ENCODE assay signal across 11 mouse cellular contexts in the genomic region with DNA sequence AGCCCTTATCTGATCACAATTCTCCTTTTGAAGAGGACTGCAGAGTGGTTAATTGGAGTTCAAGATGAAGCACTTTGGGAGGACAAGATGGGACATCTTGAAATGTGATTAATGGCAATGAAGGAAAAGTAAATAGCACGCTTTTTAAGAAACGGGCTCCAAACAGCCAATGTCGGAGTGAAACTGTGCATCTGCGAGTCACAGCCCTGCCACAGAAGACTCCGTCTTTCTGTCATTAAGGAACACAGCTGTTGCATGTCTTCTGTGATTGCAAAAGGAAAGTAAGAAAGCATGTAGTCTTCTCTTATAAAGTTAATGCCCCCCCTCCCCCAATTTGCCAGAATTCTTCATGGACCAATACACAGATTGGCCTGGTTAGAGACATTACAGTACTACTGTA.
"Had no signal": no experiment of that assay in that cellular context is flagged by ENCODE, and none has a peak within 500 bp of the region (broad histone marks: within the 10 kb centered on the region; RNA-seq: fewer than 3 reads in every experiment).

No protein-coding gene starts in this region.

- H3K9me3 ChIP-seq: hindbrain, embryonic 15.5 days; limb, embryonic 15.5 days; liver, embryonic 12.5 days; midbrain, embryonic 13.5 days; stomach, embryonic 15.5 days had no signal

- H3K27ac ChIP-seq: hindbrain, embryonic 15.5 days; limb, embryonic 15.5 days; liver, embryonic 12.5 days; midbrain, embryonic 13.5 days; stomach, embryonic 15.5 days had no signal

- DNase-seq: layer of hippocampus, adult 9-11 months; layer of hippocampus, postnatal 36 days; right cerebral cortex, postnatal 14 days; thymus, adult 2 months; thymus, postnatal 25 days had no signal

- ATAC-seq: intestine, embryonic 16.5 days; liver, embryonic 12.5 days; midbrain, embryonic 13.5 days had no signal

- H3K4me2 ChIP-seq: hindbrain, embryonic 15.5 days; limb, embryonic 15.5 days; liver, embryonic 12.5 days; midbrain, embryonic 13.5 days; stomach, embryonic 15.5 days had no signal

- H3K27me3 ChIP-seq: hindbrain, embryonic 15.5 days; limb, embryonic 15.5 days; liver, embryonic 12.5 days; midbrain, embryonic 13.5 days; stomach, embryonic 15.5 days had no signal

- H3K36me3 ChIP-seq: hindbrain, embryonic 15.5 days; limb, embryonic 15.5 days; liver, embryonic 12.5 days; midbrain, embryonic 13.5 days; stomach, embryonic 15.5 days had no signal

- H3K9ac ChIP-seq: hindbrain, embryonic 15.5 days; limb, embryonic 15.5 days; liver, embryonic 12.5 days; midbrain, embryonic 13.5 days; stomach, embryonic 15.5 days had no signal

- H3K4me1 ChIP-seq: hindbrain, embryonic 15.5 days; limb, embryonic 15.5 days; liver, embryonic 12.5 days; midbrain, embryonic 13.5 days; stomach, embryonic 15.5 days had no signal

- H3K4me3 ChIP-seq: hindbrain, embryonic 15.5 days; limb, embryonic 15.5 days; liver, embryonic 12.5 days; midbrain, embryonic 13.5 days; stomach, embryonic 15.5 days had no signal
